24 mouse cellular contexts compared by ENCODE assay signal in genomic region chr19:13828447-13828846, GRCm38 (mm10). TPM values are rescaled to one million over a fixed set of nuclear protein-coding genes. Genes with fewer than 3 reads are reported as not detected.
"Had no signal": no experiment of that assay in that cellular context is flagged by ENCODE, and none has a peak within 500 bp of the region (broad histone marks: within the 10 kb centered on the region; RNA-seq: fewer than 3 reads in every experiment).

No protein-coding gene starts in this region.

- H3K36me3 ChIP-seq: neural tube, embryonic 15.5 days; stomach, embryonic 15.5 days had no signal

- H3K27ac ChIP-seq: neural tube, embryonic 15.5 days; stomach, embryonic 15.5 days; stomach, postnatal 0 days had no signal

- DNase-seq: retina, postnatal 1 day; right cerebral cortex, adult 18-20 months; right cerebral cortex, postnatal 14 days; right cerebral cortex, postnatal 25 days; right cerebral cortex, postnatal 4 days; spleen, adult 18-20 months; thymus, adult 18-20 months; thymus, adult 2 months; thymus, postnatal 14 days; thymus, postnatal 25 days; thymus, postnatal 36 days; thymus, postnatal 4 days had no signal

- H3K27me3 ChIP-seq: neural tube, embryonic 15.5 days; stomach, embryonic 15.5 days had no signal

- H3K4me3 ChIP-seq: neural tube, embryonic 15.5 days; stomach, embryonic 15.5 days had no signal

- H3K9me3 ChIP-seq: neural tube, embryonic 15.5 days; stomach, embryonic 15.5 days had no signal

- H3K4me1 ChIP-seq: neural tube, embryonic 15.5 days; stomach, embryonic 15.5 days had no signal

- H3K9ac ChIP-seq: neural tube, embryonic 15.5 days; stomach, embryonic 15.5 days had no signal

- H3K4me2 ChIP-seq: neural tube, embryonic 15.5 days; stomach, embryonic 15.5 days had no signal

RNA-seq across cellular contexts. Expression of gene Olfr1500, which starts 1.8 kb away (rescaled TPM):
- polyA plus RNA-seq: neural tube, embryonic 14.5 days; neural tube, embryonic 15.5 days; small intestine, adult 2 months; spleen, adult 2 months; stomach, embryonic 14.5 days; stomach, embryonic 15.5 days; stomach, embryonic 16.5 days; stomach, postnatal 0 days; testis, adult 2 months; thymus, adult 2 months; thymus, postnatal 0 days; urinary bladder, adult 2 months had no signal

RNA-seq across cellular contexts. Expression of gene Olfr1499, which starts 9.2 kb away (rescaled TPM):
- polyA plus RNA-seq: neural tube, embryonic 14.5 days; neural tube, embryonic 15.5 days; small intestine, adult 2 months; spleen, adult 2 months; stomach, embryonic 14.5 days; stomach, embryonic 15.5 days; stomach, embryonic 16.5 days; stomach, postnatal 0 days; testis, adult 2 months; thymus, adult 2 months; thymus, postnatal 0 days; urinary bladder, adult 2 months had no signal

RNA-seq across cellular contexts. Expression of gene Olfr1501, which starts 22.0 kb away (rescaled TPM):
- total RNA-seq: neutrophil, adult 5-6 weeks had no signal
- polyA plus RNA-seq: neural tube, embryonic 14.5 days; neural tube, embryonic 15.5 days; small intestine, adult 2 months; spleen, adult 2 months; stomach, embryonic 14.5 days; stomach, embryonic 15.5 days; stomach, embryonic 16.5 days; stomach, postnatal 0 days; testis, adult 2 months; thymus, adult 2 months; thymus, postnatal 0 days; urinary bladder, adult 2 months had no signal

RNA-seq across cellular contexts. Expression of gene Olfr1497, which starts 30.4 kb away (rescaled TPM):
- total RNA-seq: neutrophil, adult 5-6 weeks had no signal
- polyA plus RNA-seq: neural tube, embryonic 14.5 days; neural tube, embryonic 15.5 days; small intestine, adult 2 months; spleen, adult 2 months; stomach, embryonic 14.5 days; stomach, embryonic 15.5 days; stomach, embryonic 16.5 days; stomach, postnatal 0 days; thymus, adult 2 months; thymus, postnatal 0 days; urinary bladder, adult 2 months had no signal

RNA-seq across cellular contexts. Expression of gene Olfr1502, which starts 33.1 kb away (rescaled TPM):
- total RNA-seq: neutrophil, adult 5-6 weeks had no signal
- polyA plus RNA-seq: neural tube, embryonic 14.5 days; neural tube, embryonic 15.5 days; small intestine, adult 2 months; spleen, adult 2 months; stomach, embryonic 14.5 days; stomach, embryonic 15.5 days; stomach, embryonic 16.5 days; stomach, postnatal 0 days; testis, adult 2 months; thymus, adult 2 months; thymus, postnatal 0 days; urinary bladder, adult 2 months had no signal
